Mouse (Mus musculus) kidney, adult 8-10 months (tissue): ENCODE data around the gene Scml4.
A peak's percentile ranks its signal among the peaks of the same experiment; 100 is the strongest.

Experiments used
- DNase-seq, 2 experiments: peaks; one replicate each; pipeline ENCODE4 v3.0.0; 2022

Gene Scml4

DNA sequence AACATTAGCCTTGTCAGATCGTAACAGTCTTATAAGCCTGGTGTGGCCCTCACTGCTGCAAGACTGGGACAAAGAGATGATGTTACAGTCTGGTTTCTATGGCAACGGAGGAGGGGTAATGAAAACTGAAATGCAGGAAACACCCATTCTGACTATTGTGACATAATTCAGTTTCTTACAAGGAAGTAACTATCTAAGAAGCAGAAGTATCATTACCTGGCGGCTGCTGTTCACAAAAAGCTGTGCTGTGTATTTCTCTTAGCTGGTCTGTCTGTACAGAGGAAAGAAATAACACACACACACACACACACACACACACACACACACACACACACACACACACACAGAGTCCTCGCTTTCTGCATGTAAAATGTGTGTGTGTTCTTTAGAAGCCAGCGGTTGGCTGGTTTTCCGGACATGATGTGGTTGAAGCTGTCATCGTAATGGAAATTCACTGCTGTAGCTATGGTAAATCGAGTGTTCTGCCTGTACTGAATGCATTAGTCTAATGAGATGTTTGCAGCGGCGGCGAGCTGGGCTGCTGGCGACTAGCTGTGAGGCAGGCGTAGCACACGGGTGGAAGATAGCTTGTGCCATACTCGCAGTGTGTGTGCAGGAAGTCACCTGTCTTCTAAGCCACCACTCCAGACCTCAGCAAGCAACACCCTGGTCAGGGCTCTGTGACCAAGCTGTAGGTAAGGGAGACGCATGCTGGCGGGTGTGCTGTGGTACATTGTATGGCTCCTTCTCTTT is at the start of gene Scml4:
Gene Scml4 (plus strand): TSS at position 212 of the 753 bp plus-strand sequence.
- DNase-seq = peak in 1 of 2 experiments; percentile 19

DNA sequence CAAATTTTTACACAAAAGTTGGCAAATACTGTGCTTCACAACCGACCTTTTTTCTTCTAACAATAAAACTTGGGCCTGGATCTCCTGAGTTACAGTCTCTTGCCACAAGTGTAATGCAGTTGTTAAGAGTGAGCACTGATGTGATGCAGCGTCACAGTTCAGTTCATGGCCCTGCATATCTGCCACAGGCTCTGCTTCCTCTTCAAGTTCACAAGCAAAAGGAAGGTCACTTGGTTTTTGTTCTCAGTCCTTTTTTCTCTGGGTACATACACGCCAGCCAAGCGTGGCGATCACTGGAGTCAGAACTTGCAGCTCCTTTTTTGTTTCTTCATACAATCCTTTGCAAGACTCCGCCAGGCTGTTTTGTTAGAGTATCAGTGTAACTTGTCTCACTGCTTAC is 34.2 kb upstream of the Scml4 start:
- peak in 1 of 2 experiments; percentile 10 for DNase-seq

DNA sequence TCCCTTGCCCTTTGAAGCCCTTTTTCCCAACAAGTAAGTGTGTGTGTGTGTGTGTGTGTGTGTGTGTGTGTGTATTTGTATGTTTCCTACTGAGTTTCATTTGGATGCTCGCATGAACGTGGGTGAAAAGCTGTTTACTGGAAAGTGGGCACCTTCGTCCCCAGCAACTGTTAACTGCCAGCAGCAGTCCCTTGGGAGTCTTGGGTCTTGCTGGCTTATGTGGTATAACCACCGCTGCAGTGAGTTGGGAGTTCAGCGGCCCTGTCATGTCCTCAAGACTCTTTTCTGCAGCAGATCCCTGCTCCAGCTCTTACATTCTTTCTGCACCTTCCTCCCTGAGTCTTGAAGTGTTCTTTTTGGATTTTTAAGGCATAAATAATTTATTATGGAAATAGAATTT is 33.0 kb upstream of the Scml4 start:
- no peak for DNase-seq

GRCm38 (mm10) chr10:42830007-42830406 is 30.2 kb upstream of the Scml4 start:
- no peak for DNase-seq

DNA sequence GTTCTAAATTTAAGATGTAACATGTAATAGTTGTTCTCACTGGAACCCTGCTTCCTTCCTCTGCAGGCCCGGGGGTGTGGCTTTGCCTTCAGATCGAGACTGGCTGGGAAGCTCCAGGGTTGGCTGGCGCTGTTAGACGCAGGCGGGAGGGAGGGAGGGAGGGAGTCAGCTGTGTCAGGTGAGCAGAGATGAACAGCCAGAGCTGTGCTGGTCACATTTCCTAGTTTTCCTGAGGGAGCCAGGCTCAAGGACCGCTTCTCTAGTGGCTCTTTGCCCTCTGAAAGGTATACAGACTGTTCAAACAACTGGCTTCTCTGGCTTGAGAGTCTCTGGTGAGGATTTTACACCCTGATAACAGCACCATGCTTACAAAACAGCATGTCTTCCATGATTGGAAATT is 29.8 kb upstream of the Scml4 start:
- DNase-seq = no peak

- no peak for DNase-seq
Measured at GRCm38 (mm10) chr10:42832677-42833076, 27.5 kb upstream of the Scml4 start.

DNA sequence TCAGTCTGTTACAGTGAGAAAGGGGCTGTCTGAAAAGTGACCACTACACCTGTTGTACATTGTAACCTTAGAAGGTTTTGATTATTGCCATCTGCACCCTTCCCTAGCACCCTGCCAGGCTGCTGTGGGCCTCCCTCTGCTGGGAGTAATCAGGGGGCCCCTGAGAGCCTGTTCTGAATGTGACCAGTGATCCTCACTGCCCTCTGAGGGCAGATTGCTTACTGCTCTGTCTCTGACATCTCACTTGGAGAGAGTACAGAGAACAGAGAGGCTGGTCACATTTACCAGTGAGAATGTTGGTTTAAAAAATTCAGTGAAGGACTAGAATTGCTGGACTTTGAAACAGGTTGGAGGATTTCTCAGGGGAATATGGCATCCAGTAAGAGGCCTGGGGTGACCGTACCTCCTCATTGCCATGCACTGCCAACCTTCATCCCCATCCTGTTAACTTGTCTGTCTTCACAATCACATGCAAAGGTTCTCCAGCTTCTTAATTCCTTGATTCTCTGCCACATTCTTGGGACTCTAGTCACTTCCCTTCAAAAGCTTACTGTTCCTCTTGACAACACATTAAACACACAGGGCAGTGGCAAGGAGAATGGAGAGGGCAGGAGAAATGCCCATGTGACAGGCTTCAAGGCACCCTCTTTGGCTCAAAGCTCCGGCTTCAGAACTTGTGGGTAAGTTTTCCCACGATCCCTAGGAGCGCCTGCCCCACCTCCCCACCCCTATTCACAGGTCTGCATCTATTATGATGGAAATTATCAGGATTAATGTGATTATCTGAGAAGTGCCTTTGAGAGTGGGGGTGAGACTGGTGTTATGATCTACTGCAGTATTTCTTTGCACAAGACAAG is 26.1 kb upstream of the Scml4 start:
- DNase-seq = no peak

DNA sequence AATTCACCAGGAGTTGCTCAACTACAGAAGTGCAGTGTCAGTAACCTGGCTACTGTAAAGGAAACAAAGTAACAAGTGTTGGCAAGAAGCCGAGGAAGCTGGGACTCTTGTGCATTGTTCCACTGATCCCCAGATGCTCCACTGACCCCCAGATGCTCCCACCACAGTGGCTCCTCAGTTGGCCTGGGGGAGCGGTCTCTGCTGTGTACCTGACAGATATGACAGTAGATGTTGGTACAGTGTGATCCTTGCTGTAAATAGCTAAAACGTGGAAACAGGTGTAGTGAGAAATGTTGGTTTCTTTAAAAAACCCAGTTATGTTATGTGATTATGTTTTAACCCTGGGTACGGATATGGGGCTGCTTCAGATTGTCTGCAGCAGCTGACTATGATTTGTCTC is 22.1 kb upstream of the Scml4 start:
- DNase-seq = no peak

- no peak for DNase-seq
Measured at GRCm38 (mm10) chr10:42838736-42839135, 21.4 kb upstream of the Scml4 start.

DNA sequence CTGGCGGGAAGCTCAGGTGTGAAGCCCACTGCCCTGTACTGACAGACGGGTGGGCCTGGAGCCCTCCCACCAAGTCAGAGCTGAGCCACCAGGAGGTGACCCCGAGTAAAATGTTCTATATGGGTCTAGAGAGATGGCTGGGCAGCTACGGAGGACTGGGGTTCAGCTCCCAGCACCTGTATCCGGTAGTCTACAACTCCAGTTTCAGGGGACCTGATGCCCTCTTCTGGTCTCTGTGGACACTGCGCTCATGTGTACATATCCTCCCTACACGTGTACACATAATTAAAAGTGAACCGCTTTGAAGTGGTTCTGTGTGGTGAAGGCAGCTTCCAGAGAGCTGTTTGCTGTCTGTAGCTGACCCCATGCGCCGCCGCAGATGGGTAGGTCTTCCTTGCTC is 20.1 kb upstream of the Scml4 start:
- DNase-seq = no peak

GRCm38 (mm10) chr10:42841531-42842195 is 18.5 kb upstream of the Scml4 start:
- peak in 1 of 2 experiments; percentile 23 for DNase-seq

DNA sequence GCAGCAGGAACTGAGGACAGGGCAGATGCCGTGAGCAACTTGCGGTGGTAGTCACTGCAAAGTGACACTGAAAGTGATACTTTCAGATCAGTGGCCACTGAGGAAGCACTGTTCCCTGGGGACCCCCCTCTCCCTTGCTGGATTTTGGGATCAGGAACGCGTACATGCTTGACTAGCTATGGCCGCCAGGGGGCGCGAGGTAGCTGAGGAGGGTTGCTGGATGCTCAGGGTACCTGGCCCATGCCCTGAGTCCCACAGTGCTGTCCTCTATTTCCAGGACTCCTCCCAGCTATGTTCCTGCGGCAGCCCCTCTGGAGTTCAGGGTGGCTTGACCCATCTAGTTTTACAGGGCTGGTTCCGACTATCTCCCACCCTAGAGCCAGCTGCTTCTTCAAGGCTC is 17.8 kb upstream of the Scml4 start:
- peak; percentile 27 to 60 for DNase-seq

DNA sequence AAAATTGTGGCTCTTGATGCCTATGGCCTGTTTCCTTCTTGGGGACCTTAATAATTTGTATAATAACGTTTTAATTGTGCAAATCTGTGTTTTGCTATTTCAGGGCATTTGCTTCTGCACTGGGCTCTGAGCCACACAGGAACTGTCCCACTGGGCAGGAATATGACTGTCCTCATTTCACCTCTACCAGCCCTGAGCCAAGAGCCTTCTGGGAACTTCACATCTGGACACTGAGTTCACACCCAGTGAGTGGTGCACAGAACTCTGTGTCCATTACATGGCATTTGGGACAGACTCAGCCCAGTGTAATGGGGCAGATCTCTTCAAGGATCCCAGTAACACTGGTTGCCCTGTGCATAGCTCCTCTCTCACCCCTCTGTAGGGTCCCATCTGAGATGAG is 16.8 kb upstream of the Scml4 start:
- no peak for DNase-seq

DNA sequence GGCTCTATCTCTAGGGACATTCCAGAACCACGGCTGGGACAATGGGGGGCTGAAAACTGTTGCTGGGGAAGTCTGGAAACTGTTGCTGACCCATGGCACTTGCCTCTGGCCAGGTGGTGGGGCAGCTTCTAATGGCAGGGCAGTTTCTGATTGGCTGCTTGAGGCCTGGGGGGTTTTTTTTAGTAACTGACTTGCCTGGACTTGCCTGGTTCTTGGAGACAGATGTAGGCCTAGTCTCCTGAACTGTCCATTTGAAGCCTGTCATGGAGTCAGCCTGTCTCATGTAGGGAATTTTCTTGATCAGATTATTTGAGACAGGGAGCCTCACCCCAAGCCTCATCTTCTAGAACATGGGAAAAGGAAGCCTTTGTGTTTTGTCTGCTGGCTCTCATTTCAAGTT is 14.7 kb upstream of the Scml4 start:
- DNase-seq = no peak

- no peak for DNase-seq
Measured at GRCm38 (mm10) chr10:42848179-42849080, 11.7 kb upstream of the Scml4 start.

- no peak for DNase-seq
Measured at GRCm38 (mm10) chr10:42849081-42849400, 11.1 kb upstream of the Scml4 start.

GRCm38 (mm10) chr10:42854838-42855237 is 5.3 kb upstream of the Scml4 start:
- no peak for DNase-seq

- peak; percentile 11 to 22 for DNase-seq
Measured at GRCm38 (mm10) chr10:42855250-42855649, 4.9 kb upstream of the Scml4 start.

GRCm38 (mm10) chr10:42856574-42856973 is 3.6 kb upstream of the Scml4 start:
- no peak for DNase-seq

- DNase-seq = no peak
Measured at GRCm38 (mm10) chr10:42857021-42857420, 3.1 kb upstream of the Scml4 start.

DNA sequence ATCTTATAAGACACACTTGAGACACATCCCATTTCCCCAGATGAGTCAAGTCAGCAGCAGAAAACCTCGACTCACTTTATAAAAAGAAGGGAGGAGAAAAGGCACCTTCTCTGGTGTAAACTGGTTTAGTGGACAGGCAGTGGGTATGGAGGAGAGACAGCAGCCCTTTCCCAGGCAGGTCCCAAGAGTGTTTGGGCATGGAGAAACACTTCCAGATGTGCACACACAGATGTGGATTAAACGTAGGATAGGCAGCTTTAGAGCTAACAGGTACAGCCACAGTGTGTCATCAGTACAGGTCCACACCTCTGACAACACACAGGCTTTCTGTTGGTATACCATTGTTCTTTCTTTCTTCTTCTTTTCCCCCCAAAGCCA is 400 bp upstream of the Scml4 start:
- no peak for DNase-seq

GRCm38 (mm10) chr10:42861446-42861845 is 1.3 kb downstream of the Scml4 start:
- DNase-seq = no peak
